Mouse (Mus musculus): Measurements from ENCODE around the gene Ralgps1.

The Ralgps1 gene

DNA sequence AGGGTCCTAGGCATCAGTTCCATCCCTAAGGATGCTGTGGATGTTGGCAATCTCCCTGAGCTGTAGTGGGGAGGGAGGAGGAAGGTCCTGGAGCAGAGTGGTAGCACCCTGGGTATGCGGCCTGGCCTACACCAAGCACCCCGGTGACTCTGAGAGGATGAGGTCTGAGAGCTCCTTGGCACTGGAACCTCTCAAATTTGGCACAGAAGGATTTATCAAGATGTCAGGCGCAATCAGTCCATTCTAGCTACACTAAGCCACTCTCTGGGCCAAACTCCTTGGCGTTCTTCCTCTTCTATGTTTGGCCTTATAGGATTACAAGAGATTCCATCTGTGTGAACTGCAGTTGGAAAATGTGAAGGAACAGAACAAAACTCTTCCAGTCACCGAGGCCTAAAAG lies 82.4 kb downstream of the Ralgps1 start:
- in situ Hi-C loops (cut with MboI; ENCODE audit: low sequenced_read_pairs), result no loop called here

DNA sequence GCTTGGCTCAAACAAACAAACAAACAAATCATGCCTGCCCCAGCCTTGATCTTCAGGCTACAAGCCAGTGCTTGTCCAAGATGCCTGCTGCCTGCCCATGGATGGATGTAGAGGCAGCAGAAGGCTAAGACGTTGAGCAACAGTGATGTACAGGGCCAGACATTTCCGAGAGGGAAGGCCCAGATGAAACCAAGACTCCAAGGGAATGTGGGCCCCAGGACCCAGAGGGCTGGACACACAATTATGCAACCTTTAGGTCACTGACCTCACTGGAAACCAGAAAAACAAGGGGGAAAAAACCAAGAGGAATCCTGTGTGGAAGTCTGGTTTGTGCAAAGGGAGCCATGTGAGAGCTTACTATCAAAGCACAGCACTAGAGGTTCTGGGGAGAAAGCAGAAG lies 87.6 kb downstream of the Ralgps1 start:
- in situ Hi-C loops (cut with MboI; ENCODE audit: low sequenced_read_pairs), result no loop called here

DNA sequence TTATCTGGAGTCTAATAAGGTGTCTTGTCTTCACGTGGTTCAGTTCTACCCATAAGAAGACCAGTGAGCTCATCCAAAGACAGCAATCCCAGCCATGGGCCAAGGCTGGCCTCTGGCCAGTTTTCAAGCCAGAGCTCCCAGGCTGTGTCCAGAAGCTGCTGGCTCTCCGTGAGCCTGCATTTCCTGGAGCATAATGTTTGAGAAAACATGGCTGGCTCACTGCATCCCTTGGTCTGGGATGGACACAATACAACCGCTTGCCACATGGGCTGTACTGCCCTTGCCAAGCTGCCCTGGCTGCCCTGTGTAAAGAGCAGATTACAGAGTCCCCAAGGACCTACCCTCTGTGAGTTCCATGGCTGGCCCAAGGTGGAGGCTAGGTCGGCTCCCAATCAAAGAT lies 88.4 kb downstream of the Ralgps1 start:
- in situ Hi-C loops (cut with MboI; ENCODE audit: low sequenced_read_pairs), result no loop called here

DNA sequence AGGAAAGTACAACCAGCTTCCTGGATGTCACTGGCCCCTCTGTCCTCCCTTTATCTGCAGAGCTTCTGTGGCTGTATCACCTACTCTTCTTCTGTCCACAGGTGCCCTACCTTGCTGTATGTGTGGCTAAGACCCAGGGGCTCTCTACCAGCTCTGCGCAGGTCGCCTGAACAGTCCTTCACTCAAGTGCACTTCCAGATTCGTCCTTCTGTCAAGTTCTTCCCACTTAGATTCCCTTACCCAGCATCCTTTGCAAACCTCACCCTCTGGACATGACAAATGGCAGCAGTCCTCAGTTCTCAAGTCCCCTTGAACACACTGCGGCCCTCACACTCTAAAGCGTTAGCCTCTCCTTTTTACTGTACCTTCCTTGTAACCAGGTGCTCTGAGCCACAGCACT lies 89.5 kb downstream of the Ralgps1 start:
- in situ Hi-C loops (cut with MboI; ENCODE audit: low sequenced_read_pairs), result no loop called here

DNA sequence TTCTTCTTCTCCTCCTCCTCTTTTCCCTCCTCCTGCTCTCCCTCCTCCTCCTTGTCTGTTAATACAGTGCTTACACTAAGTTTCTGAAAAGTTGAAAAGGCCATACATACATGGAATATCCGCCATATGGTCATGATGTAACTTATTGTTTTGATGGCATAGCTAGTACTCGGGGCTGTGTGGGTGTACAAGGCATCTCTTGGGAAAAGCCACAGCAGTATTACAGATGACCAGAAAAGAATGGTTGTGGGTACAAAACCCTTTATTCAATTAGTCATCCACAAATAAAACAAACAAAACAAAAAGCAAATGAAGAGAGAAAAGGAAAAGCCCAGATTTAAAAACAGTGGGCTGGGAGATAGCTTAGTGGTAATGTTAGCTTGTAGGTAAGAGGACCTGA lies 90.8 kb downstream of the Ralgps1 start:
- in situ Hi-C loops (cut with MboI; ENCODE audit: low sequenced_read_pairs), result no loop called here

DNA sequence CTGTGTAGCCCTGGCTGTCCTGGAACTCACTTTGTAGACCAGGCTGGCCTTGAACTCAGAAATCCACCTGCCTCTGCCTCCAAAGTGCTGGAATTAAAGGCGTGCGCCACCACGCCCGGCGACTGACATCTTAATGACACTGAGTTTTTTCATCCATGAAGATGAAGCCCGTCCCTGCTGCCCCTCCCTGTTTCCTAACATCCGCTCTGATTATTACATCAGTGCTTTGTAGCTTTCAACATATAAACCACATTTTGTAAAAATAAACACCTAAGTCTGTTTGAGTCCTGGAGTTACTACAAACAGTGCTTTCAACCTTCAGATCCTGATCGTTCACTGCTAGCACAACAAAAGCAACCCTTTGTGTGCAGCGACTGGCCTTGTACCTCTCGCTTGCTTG lies 91.5 kb downstream of the Ralgps1 start:
- in situ Hi-C loops (cut with MboI; ENCODE audit: low sequenced_read_pairs), result no loop called here

DNA sequence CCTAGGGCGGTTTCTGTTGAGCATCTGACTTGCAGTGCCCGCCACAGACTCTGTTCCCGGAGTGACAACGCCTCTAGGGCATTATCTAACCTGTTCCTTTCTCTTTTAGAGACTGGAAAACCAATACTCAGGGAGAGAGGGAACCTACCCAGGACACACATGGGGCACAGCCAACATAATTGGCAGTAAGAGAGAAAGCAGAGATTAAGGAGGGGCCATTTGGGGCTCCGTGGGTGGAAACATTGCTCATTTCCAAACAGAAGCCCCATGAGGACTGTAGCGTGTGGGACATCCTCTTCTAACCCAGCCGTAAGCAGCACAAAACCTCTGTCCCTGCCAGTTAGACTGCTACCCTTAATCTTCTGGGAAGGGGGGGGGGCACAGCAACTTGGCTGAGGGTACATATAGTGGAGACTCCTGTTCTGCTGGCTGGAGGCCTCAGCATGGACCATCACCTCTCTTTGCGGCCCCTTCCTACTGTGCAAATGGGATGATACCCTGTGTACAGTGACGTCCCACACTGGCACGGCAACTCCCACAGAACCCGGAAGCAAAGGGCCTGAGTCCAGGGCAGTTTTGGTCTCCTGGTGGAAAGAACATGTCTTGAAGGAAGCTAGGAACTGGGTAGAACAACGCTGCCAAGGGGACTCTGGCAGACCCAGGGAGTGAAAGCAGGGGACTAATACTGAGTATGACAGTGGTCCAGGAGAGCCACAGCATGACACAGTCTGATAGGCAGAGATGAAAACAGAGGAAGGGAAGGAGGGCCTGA lies 96.4 kb downstream of the Ralgps1 start:
- in situ Hi-C loops (cut with MboI; ENCODE audit: low sequenced_read_pairs), result no loop called here

DNA sequence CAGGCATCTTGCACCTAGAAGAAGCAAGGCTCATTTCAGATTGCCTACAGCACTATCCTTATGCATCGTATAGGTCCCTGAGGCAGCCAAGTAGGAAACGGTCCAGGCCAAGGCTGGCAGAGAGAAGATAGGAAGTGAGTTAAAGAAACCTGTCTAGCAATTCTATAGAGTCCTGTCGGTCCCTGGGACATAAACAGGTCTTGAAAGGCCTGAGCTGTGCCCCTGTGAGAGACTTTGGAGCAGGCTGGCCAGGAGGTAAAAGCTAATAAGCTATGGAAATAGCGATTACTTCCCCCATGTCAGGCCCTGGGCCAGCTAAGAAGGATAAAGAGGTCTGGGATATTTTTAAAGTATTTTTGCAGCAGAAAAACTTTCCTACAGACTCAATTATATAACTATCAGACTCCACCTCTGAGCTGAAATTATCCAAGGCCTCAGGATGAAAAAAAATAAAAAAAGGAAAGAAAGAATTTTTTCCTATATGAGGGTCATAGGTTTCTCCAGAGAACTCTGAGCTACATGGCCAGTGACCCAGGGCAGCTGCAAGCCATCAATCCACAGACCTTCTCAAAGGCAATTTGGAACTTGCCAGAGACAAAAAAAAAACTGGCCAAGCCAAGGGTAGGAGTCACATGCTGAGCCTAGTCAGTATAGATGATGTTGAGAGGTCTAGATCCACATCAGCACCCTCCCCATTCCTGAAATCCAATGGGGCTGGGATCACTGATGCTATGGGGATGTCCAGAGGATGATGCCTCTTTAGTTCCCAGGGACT lies 98.4 kb downstream of the Ralgps1 start:
- in situ Hi-C loops (cut with MboI; ENCODE audit: low sequenced_read_pairs), result no loop called here

DNA sequence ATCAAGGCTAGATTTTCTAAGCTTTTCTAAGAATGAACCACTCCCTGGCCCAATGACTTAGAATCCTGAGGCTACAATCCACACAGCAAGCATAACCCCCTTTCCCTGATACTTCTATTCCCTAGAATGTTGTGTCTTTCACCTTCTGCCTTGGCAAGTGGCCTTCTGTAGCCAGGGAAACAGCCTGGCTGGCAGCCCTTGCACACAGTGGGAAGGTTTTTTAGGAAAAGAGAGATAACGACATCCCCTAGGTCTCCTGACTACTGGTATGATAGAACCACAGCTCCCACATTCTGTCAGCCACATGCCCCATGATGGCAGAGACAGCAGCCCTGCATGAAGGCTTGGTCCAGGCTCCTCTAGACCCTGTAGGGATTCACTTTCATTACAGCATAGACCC lies 99.8 kb downstream of the Ralgps1 start:
- in situ Hi-C loops (cut with MboI; ENCODE audit: low sequenced_read_pairs), result no loop called here

DNA sequence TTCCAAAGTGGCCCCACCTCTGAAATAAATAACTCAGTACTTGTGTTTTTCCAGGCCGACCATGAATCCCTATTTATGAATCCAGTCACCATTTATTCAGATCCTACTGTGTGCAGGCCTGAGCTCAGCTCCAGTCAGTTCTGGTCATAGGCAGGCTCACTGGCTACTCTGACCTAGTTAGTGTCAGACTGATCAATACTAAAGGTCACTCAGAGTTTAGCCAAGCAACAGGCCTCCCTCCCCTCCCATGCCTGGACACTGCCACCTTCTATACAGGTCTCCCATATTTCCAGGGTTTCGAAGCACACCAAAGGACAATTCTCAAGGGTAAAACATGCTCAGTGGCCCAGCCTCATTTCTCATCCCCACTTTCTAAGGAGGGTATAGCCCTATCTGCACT lies 100.7 kb downstream of the Ralgps1 start:
- in situ Hi-C loops (cut with MboI; ENCODE audit: low sequenced_read_pairs), result no loop called here

DNA sequence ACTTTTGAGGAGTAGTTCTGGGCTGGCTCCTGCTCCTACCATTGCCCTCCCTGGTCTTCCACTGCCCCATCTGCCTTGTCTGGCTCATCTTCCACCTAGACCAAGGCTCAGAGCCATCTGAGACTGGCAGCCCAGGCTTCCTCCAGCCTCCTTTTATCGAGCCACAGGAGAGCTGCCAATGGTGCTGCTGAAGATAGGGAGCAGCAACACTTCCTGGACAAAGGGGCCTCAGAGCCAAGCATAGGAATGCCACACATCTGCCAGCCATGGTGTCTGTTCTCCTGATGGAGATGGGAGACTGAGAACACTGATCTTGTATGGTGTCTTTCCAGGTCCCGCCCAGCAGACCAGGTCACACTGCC lies 102.2 kb downstream of the Ralgps1 start:
- in situ Hi-C loops (cut with MboI; ENCODE audit: low sequenced_read_pairs), result no loop called here

DNA sequence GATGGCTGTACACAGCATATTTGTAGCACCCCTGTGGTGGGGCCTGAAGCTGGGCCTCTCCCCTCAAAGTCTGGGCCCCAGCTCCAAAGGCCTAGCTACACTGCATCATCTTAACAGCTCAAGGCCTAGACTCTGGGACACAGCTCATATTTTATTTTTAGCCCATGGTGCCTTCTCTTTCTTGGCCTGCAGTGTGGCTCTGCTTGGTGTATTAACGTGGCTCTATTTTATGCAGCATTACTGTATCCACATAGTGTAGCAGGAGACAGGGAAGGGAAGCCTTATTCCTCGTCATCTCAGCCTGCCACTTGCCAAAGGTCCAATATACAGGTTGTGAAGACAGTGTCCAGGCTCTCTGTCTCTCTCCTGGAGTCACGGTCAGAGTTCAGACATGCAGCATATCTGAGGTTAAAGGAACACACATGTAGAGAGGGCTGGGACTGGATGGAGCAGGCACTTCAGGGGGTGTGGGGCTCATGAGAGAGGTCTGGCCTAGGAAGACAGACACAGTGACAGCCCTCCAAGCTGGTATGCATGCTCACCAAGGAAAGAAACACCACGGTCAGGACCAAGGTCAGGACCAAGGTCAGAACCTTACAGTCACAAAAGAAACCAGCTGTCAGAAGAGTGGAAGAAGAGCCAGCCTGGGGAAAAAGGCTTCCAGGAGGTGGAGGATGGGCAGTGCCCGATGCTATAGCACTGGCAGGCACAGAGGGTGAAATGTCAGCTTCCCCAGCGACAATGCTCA lies 102.7 kb downstream of the Ralgps1 start:
- in situ Hi-C loops (cut with MboI; ENCODE audit: low sequenced_read_pairs), result no loop called here

DNA sequence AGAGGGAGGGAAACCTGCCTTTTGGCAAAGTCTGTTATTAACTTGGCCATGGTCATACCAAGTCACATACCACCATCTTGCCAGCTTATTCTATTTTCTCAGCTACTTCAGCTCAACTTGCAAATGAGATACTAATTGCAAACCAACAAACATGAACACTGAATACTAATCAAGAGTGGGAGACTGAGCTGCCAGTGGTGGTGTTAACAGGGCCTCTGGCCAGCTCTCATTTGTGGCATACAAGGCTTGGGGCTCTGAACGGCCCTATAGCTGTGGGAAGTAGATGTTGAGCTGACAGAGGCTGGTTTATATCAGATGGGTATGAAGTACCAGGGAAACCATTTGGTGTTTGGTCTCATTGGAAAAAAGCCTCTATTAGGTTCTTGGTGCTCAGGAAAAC lies 104.2 kb downstream of the Ralgps1 start:
- in situ Hi-C loops (cut with MboI; ENCODE audit: low sequenced_read_pairs), result no loop called here

DNA sequence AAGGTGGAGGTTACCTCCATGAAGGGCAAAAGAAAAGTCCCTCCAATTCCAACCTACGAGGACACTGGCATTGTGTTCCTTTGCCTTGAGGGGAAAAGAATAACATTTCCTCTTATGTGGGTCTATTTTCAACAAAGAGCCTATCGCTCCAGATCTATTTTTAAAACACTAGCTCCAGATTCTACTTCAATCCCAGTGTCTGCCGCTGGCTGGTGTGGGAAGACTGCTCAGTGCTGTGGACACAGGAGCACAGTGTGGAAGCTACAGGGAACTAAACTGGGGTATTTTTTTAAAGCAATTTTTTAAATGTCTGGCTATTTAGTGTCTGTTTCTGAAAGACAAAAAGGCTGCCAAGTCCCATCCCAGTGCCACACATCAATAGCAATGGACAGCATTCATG lies 105.5 kb downstream of the Ralgps1 start:
- in situ Hi-C loops (cut with MboI; ENCODE audit: low sequenced_read_pairs), result no loop called here

DNA sequence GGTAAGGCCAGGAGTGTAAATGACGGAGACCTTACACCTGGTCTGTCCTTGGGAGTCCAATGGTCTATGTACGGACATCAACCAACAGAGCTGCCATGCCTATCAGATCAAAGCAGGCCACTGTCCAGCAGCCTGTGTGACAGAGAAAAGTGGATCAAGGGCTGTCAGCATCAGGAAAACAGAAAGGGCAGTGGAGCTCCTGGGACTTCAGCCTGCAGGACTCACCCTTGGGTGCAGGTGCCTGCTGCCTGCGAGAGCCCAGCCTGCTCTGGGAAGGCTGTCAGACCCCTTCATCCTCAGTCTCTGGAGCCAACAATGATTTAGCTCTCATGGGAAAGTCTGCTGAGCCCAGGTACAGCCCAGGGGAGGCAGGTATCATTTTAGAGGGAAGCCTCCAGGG lies 109.8 kb downstream of the Ralgps1 start:
- in situ Hi-C loops (cut with MboI; ENCODE audit: low sequenced_read_pairs), result no loop called here

DNA sequence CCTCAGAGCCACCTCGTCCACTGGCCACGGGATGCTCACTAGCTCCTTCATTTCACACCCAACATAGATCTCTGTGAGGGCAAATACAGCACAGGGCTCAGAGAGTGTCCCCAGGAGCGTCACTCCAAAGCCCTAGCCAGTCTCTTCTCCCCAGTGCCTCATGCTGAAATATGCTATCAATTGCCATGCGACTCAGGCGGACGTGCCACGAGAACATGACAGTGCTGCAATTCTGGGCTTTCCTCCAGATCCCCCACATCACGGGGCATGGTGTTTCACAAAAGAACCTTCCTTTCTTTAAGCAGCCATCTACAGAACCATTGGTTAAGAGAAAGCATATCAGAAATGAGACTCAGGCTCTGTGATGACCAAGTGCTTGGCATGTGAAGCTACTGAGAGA lies 110.5 kb downstream of the Ralgps1 start:
- in situ Hi-C loops (cut with MboI; ENCODE audit: low sequenced_read_pairs), result no loop called here

DNA sequence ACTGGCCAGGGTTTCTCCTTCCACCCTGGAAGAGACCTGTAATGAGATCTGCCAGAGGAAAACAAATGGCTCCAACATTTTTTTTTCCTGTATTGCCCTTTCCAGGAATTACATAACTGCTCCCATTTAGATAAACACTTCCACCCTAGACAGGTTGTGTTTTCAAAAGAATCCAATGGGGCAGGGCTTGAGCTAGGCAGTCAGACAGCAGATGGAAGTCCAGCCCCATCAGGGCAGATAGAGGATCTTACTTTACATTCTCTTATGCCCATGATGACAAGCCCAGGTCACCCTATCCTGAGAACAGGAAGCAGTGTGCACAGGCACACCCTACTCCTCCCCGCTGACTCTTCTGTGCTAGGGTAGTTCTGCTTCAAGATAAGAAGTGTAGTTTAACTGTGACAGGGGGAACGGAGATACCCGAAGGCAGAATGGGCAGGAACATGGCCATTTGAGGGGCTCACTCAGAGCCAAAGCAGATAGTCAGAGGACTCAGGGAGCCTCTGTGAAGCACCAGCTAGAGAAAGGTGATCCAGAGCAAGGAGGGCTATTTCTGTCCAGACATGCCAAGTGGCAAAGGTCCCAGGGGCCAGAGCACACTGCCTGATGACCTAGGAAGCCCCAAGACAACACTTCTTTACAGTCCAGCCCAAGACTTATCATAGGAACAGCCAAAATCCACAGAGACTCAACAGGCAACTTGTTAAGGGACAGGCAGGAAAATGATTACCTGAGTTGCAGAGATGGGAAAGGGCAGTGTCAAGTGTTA lies 114.3 kb downstream of the Ralgps1 start:
- in situ Hi-C loops (cut with MboI; ENCODE audit: low sequenced_read_pairs), result no loop called here

DNA sequence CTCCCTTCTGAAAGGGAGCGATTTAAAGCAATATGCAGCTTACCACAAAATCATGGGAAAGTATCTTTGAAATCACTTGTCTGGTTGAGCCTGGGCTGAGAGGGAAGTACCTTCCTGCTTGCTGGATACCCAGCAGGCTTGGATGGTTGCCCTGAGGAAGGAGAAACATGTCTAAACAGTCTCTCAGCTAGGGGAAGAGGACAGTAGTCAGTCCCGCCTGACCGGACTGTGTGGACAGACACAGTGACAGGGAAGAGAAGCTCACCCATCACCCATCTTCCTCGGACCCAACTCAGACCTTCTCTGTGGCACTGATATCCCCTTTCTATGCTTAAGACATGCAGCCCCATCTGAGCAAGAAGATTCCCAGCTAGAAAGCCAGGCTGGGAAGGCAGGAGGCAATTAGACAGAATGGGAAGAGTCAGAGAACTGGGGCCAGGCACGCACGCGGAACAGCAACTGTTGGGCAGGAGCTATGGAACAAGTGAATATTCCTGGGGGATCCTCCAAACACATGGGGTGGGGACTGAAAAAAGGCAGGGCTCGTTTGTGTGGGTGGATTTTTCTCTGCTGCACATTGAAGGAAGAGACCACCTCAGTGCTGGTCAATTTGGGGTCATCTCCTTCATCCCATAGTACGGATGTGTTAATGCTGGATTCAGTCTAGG lies 116.8 kb downstream of the Ralgps1 start:
- in situ Hi-C loops (cut with MboI; ENCODE audit: low sequenced_read_pairs), result no loop called here

DNA sequence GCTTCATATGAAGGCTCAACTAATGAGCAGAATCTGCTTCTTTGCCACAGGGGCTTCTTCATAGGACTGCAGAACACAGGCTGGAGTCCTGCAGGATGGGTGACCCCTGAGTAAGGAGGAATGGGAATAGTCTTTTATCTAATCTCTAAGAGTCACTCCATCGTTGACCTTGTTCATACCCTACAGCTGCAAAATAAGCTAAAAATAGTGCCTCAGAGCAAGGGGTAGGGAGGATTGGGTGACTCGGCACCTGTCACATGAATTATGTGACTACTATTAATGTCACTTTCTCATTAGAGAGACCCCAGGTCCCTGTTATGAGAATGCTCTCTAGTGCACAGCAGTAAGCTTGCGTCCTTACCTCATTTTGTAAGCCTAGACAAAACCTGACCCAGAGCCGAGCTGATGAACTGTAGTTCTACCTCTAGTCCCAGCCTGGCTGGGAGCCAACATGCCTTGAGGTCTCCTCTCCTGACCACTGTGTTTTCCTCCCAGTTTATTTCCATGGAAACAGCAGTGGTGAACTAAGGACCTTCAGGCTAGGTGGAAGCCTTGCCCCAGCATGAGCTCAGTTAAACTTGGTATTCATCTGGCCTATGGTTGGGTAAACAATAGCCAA lies 117.6 kb downstream of the Ralgps1 start:
- in situ Hi-C loops (cut with MboI; ENCODE audit: low sequenced_read_pairs), result no loop called here

DNA sequence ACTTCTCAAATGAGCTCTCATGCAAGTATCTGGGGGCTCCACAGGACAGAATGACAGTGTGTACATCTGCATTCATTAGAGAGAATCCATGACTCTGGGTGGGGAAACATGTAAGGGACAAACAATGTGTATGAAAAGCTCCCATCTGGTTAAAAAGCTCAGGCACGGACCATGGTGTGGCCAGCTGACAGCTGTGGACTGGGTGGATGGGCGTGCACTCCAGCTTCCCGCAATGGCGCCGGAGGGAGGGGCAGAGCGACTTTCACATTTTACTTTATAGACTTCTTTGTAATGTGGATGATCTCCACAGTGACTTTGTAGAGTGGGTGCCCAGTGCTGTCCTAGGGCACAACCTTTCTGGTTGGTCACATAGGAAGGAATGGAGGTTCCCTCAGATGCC lies 118.5 kb downstream of the Ralgps1 start:
- in situ Hi-C loops (cut with MboI; ENCODE audit: low sequenced_read_pairs), result no loop called here
